Mouse (Mus musculus) midbrain, embryonic 13.5 days (tissue): ENCODE data around the gene Lypd5. TPM values are rescaled to one million over a fixed set of nuclear protein-coding genes. Genes with fewer than 3 reads are reported as not detected.

Experiments used
- ATAC-seq: fragments of 200-750 bp; cut with Nextera tagmentation; 2 replicates; pipeline ENCODE4 v1.8.0; 2017; ENCODE audit warnings: mild to moderate bottlenecking, moderate TSS enrichment, moderate library complexity
- H3K27ac ChIP-seq: fragments of 300-500 bp; sonication (generic); 2 replicates; pipeline ENCODE4 v1.5.1; 2015; ENCODE audit warnings: inconsistent platforms, mild to moderate bottlenecking, moderate library complexity
- H3K27me3 ChIP-seq: fragments of 300-500 bp; sonication (generic); 2 replicates; pipeline ENCODE4 v1.6.1; 2015; ENCODE audit warnings: mild to moderate bottlenecking, inconsistent platforms
- H3K36me3 ChIP-seq: fragments of 300-500 bp; sonication (generic); 2 replicates; pipeline ENCODE4 v1.6.1; 2015; ENCODE audit warnings: mild to moderate bottlenecking, inconsistent platforms
- H3K4me1 ChIP-seq: fragments of 300-500 bp; sonication (generic); replicated peaks from 2 replicates; pipeline ENCODE4 v1.6.1; 2015; ENCODE audit warnings: inconsistent platforms
- H3K4me2 ChIP-seq: fragments of 300-500 bp; sonication (generic); replicated peaks from 2 replicates; pipeline ENCODE4 v1.6.1; 2015; ENCODE audit warnings: moderate library complexity, mild to moderate bottlenecking, inconsistent platforms
- H3K4me3 ChIP-seq: fragments of 300-500 bp; sonication (generic); replicated peaks from 2 replicates; pipeline ENCODE4 v1.5.1; 2015; ENCODE audit warnings: mild to moderate bottlenecking, inconsistent platforms
- H3K9ac ChIP-seq: fragments of 300-500 bp; sonication (generic); replicated peaks from 2 replicates; pipeline ENCODE4 v1.6.1; 2015; ENCODE audit warnings: mild to moderate bottlenecking, inconsistent platforms
- H3K9me3 ChIP-seq: fragments of 300-500 bp; sonication (generic); 2 replicates; pipeline ENCODE4 v1.6.1; 2016; ENCODE audit warnings: mild to moderate bottlenecking, inconsistent platforms
- WGBS: fragments of 180-500 bp; shearing (Covaris S2); methylation state at CpG from one replicate; pipeline ENCODE4 v1.1.7; 2015; 5-methylcytosine and 5-hydroxymethylcytosine counted together
- polyA plus RNA-seq: library from polyadenylated mRNA; unstranded; fragments of >200 nt; fragmentation: Nextera tagmentation; extraction: Ambion mirVana; gene quantifications from 2 replicates; pipeline ENCODE4 v1.2.1, GENCODE M21; 2015

The Lypd5 gene
- not detected in 2 replicates for polyA plus RNA-seq

- whole genome bisulfite sequencing: 48% methylated on average over 6 of the region's 6 CpGs
- peaks cover 13% of the 10 kb centered on the region; the same call in 1 of the 2 replicates for H3K27me3 ChIP-seq
- H3K36me3 ChIP-seq: no peaks in the 10 kb centered on the region
- H3K4me1 ChIP-seq: no peaks in the 10 kb centered on the region
- H3K4me2 ChIP-seq: no peak within 1 kb of the TSS
- ATAC-seq: no peak
- no peak within 1 kb of the TSS for H3K4me3 ChIP-seq
- H3K27ac ChIP-seq: no peak within 1 kb of the TSS
- H3K9me3 ChIP-seq: no peaks in the 10 kb centered on the region
- no peak within 1 kb of the TSS for H3K9ac ChIP-seq
These were observed at the start of gene Lypd5 for GRCm38 (mm10) chr7:24348896-24349295. Gene Lypd5 (plus strand): TSS chr7:24349196.

GRCm38 (mm10) chr7:24299823-24300481, 49.0 kb upstream of the Lypd5 start:
- peak; percentile 65 for ATAC-seq

GRCm38 (mm10) chr7:24300771-24301282, 48.2 kb upstream of the Lypd5 start, which contains the start of gene Zfp61:
Gene Zfp61 (minus strand): TSS chr7:24301232.
- Histone ChIP-seq H3K4me3 (peak within 1 kb of the TSS; percentile 73), H3K4me2 (peak within 1 kb of the TSS; percentile 72), H3K9me3 (no peaks in the 10 kb centered on the region), H3K27me3 (no peaks in the 10 kb centered on the region), H3K27ac (peak within 1 kb of the TSS; percentile 94), H3K9ac (peak within 1 kb of the TSS; percentile 88), H3K36me3 (peaks cover 52% of the 10 kb centered on the region), H3K4me1 (peaks cover 27% of the 10 kb centered on the region)
- under 1% methylated on average over 13 of the region's 13 CpGs for WGBS
- ATAC-seq: peak; percentile 59

More at GRCm38 (mm10) chr7:24299823-24300481, 49.0 kb upstream of the Lypd5 start:
- H3K4me1 ChIP-seq: peaks cover 27% of the 10 kb centered on the region
- under 1% methylated on average over 18 of the region's 18 CpGs for WGBS
- H3K36me3 ChIP-seq: peaks cover 54% of the 10 kb centered on the region
- H3K27ac ChIP-seq: peak overlapping the region; percentile 94
- no peaks in the 10 kb centered on the region for H3K9me3 ChIP-seq
- H3K27me3 ChIP-seq: no peaks in the 10 kb centered on the region
- H3K4me2 ChIP-seq: peak overlapping the region; percentile 72
- peak overlapping the region; percentile 73 for H3K4me3 ChIP-seq
- peak overlapping the region; percentile 88 for H3K9ac ChIP-seq

GRCm38 (mm10) chr7:24315726-24316566, 33.0 kb upstream of the Lypd5 start:
- H3K27ac ChIP-seq: peak overlapping the region; percentile 82
- peak overlapping the region; percentile 80 for H3K4me2 ChIP-seq
- H3K9ac ChIP-seq: peak overlapping the region; percentile 86
- H3K4me3 ChIP-seq: peak overlapping the region; percentile 70
- ATAC-seq: no peak
- no peaks in the 10 kb centered on the region for H3K9me3 ChIP-seq
- peaks cover 10% of the 10 kb centered on the region for H3K4me1 ChIP-seq
- 0 out of 2 replicates have a peak, but pooled peaks cover 6% of the 10 kb centered on the region for H3K27me3 ChIP-seq
- 31% methylated on average over 29 of the region's 29 CpGs for WGBS
- H3K36me3 ChIP-seq: peaks cover 25% of the 10 kb centered on the region

- Histone ChIP-seq H3K27me3 (0 out of 2 replicates have a peak, but pooled peaks cover 6% of the 10 kb centered on the region), H3K4me3 (peak within 1 kb of the TSS; percentile 70), H3K9me3 (no peaks in the 10 kb centered on the region), H3K9ac (peak within 1 kb of the TSS; percentile 86), H3K4me1 (peaks cover 10% of the 10 kb centered on the region), H3K27ac (peak within 1 kb of the TSS; percentile 82), H3K36me3 (peaks cover 19% of the 10 kb centered on the region), H3K4me2 (peak within 1 kb of the TSS; percentile 80)
- WGBS: 1% methylated on average over 33 of the region's 33 CpGs
- ATAC-seq: peak; percentile 94
These were observed 32.4 kb upstream of the Lypd5 start, which contains the start of gene Zfp94 for GRCm38 (mm10) chr7:24316567-24317092. Gene Zfp94 (minus strand): TSS chr7:24316666.

- Histone ChIP-seq H3K36me3 (no peaks in the 10 kb centered on the region), H3K4me2 (no peak overlapping the region), H3K27me3 (0 out of 2 replicates have a peak, but pooled peaks cover 6% of the 10 kb centered on the region), H3K9me3 (peaks cover 3% of the 10 kb centered on the region; the same call in 1 of the 2 replicates), H3K27ac (no peak overlapping the region), H3K9ac (no peak overlapping the region), H3K4me3 (no peak overlapping the region), H3K4me1 (peaks cover 10% of the 10 kb centered on the region)
- 79% methylated on average over 6 of the region's 6 CpGs for WGBS
- no peak for ATAC-seq
These were observed 30.1 kb upstream of the Lypd5 start for GRCm38 (mm10) chr7:24318942-24319341.

- ATAC-seq: no peak
- H3K9me3 ChIP-seq: peaks cover 10% of the 10 kb centered on the region
- H3K4me2 ChIP-seq: no peak overlapping the region
- no peak overlapping the region for H3K4me3 ChIP-seq
- peaks cover 12% of the 10 kb centered on the region for H3K4me1 ChIP-seq
- no peak overlapping the region for H3K27ac ChIP-seq
- no peak overlapping the region for H3K9ac ChIP-seq
- 0 out of 2 replicates have a peak, but pooled peaks cover 6% of the 10 kb centered on the region for H3K27me3 ChIP-seq
- no peaks in the 10 kb centered on the region for H3K36me3 ChIP-seq
- 76% methylated on average over 4 of the region's 4 CpGs for WGBS
These were observed 26.4 kb upstream of the Lypd5 start for GRCm38 (mm10) chr7:24322593-24322992.

GRCm38 (mm10) chr7:24325197-24325596, 23.8 kb upstream of the Lypd5 start:
- Histone ChIP-seq H3K9me3 (peaks cover 10% of the 10 kb centered on the region), H3K4me3 (no peak overlapping the region), H3K36me3 (no peaks in the 10 kb centered on the region), H3K27ac (no peak overlapping the region), H3K9ac (no peak overlapping the region), H3K4me2 (peak overlapping the region; percentile 53), H3K27me3 (peaks cover 3% of the 10 kb centered on the region; the same call in 1 of the 2 replicates), H3K4me1 (peaks cover 12% of the 10 kb centered on the region)
- ATAC-seq: no peak
- 88% methylated on average over 6 of the region's 6 CpGs for WGBS

GRCm38 (mm10) chr7:24325675-24326128, 23.3 kb upstream of the Lypd5 start:
- ATAC-seq: peak; percentile 85

GRCm38 (mm10) chr7:24326273-24327135, 22.5 kb upstream of the Lypd5 start:
- H3K27ac ChIP-seq: no peak overlapping the region
- H3K4me2 ChIP-seq: peak overlapping the region; percentile 53
- H3K4me3 ChIP-seq: peak overlapping the region; percentile 32
- WGBS: 36% methylated on average over 20 of the region's 20 CpGs
- peaks cover 3% of the 10 kb centered on the region; the same call in 1 of the 2 replicates for H3K27me3 ChIP-seq
- peaks cover 10% of the 10 kb centered on the region for H3K9me3 ChIP-seq
- no peak overlapping the region for H3K9ac ChIP-seq
- ATAC-seq: peak; percentile 76
- no peaks in the 10 kb centered on the region for H3K36me3 ChIP-seq
- H3K4me1 ChIP-seq: peaks cover 12% of the 10 kb centered on the region

More at GRCm38 (mm10) chr7:24325675-24326128, 23.3 kb upstream of the Lypd5 start:
- H3K4me1 ChIP-seq: peaks cover 12% of the 10 kb centered on the region
- H3K36me3 ChIP-seq: no peaks in the 10 kb centered on the region
- H3K9me3 ChIP-seq: peaks cover 10% of the 10 kb centered on the region
- H3K9ac ChIP-seq: peak overlapping the region; percentile 53
- no peak overlapping the region for H3K27ac ChIP-seq
- H3K4me2 ChIP-seq: peak overlapping the region; percentile 53
- H3K4me3 ChIP-seq: peak overlapping the region; percentile 32
- H3K27me3 ChIP-seq: peaks cover 3% of the 10 kb centered on the region; the same call in 1 of the 2 replicates
- 8% methylated on average over 13 of the region's 13 CpGs for WGBS
